Mouse (Mus musculus): ENCODE data around the gene Supt7l. TPM values are rescaled to one million over a fixed set of nuclear protein-coding genes. Genes with fewer than 3 reads are reported as not detected.

Gene Supt7l
- polyA plus RNA-seq, 1 experiment from 2014 or later: 14.0 TPM

GRCm38 (mm10) chr5:31467798-31468197 lies 59.8 kb downstream of the Supt7l start:
- Histone ChIP-seq H3K36me3 (ENCODE audit: inconsistent target) (peaks cover 20% of the 10 kb centered on the region), H3K27ac (peak overlapping the region; percentile 21; the same call in 1 of the 2 replicates), H3K4me3 (ENCODE audit: inconsistent target) (no peak overlapping the region), H3K79me2 (ENCODE audit: inconsistent target) (no peaks in the 10 kb centered on the region)
- WGBS (ENCODE audit: missing documents): 37% methylated on average over 3 of the region's 3 CpGs

Other genes with a start within 250 kb of the Supt7l start
- 11.8 to 19.6 TPM (median 13.6 TPM) in 3 replicates for gene Ift172, start 236.7 kb downstream of the Supt7l start, polyA plus RNA-seq (2018)
- not detected in 3 replicates for gene Fndc4, start 231.7 kb downstream of the Supt7l start, polyA plus RNA-seq (2018)
- not detected in 3 replicates for gene Gckr, start 230.4 kb downstream of the Supt7l start, polyA plus RNA-seq (2018)
- 13.3 to 17.3 TPM (median 14.0 TPM) in 3 replicates for gene Zfp512, start 75.4 kb downstream of the Supt7l start, polyA plus RNA-seq (2018)
- gene 4930548H24Rik, start 42.1 kb downstream of the Supt7l start, polyA plus RNA-seq (2018): not detected in 3 replicates
- gene Gpn1, start 33.1 kb downstream of the Supt7l start, polyA plus RNA-seq (2018): 8.6 to 19.3 TPM (median 17.5 TPM) in 3 replicates
- 23.0 to 36.2 TPM (median 27.3 TPM) in 3 replicates for gene Slc4a1ap, start 812 bp downstream of the Supt7l start, polyA plus RNA-seq (2018)
- gene Mrpl33, start 69.1 kb upstream of the Supt7l start, polyA plus RNA-seq (2018): 82.1 to 184 TPM (median 121 TPM) in 3 replicates
- gene Rbks, start 169.8 kb upstream of the Supt7l start, polyA plus RNA-seq (2018): 11.0 to 13.3 TPM (median 12.2 TPM) in 3 replicates
- 37.1 to 78.4 TPM (median 48.9 TPM) in 3 replicates for gene Babam2, start 169.9 kb upstream of the Supt7l start, polyA plus RNA-seq (2018)